Mouse (Mus musculus) adrenal gland, postnatal 10 days (tissue): ENCODE data around the gene Col13a1. TPM values are rescaled to one million over a fixed set of nuclear protein-coding genes. Genes with fewer than 3 reads are reported as not detected.

ENCODE experiments used
- DNase-seq: peaks from one replicate; pipeline ENCODE4 v3.0.0; 2021; ENCODE audit warnings: mixed read lengths
- long read RNA-seq, 2 experiments: library from polyadenylated mRNA; stranded (forward); transcript quantifications; one replicate each; pipeline ENCODE4 v2.0.0; 2021
- total RNA-seq, 2 experiments: library from RNA; stranded (reverse); gene quantifications; 2 replicates each; pipeline ENCODE4 v1.2.3; 2021

Gene Col13a1
- total RNA-seq = 10 to 100 TPM in 1 of 2 experiments, 1 to 10 TPM in 1; 8.4 to 11.1 TPM
- long read RNA-seq, experiment 1, partial matches to known transcripts = 2 of 26 reads
- long read RNA-seq, experiment 1, other reads (novel, unspliced or antisense) = 24 of 26 reads
- long read RNA-seq, experiment 2, partial matches to known transcripts = 3 of 14 reads
- long read RNA-seq, experiment 2, other reads (novel, unspliced or antisense) = 11 of 14 reads

- DNase-seq = peak; percentile 47
Measured at GRCm38 (mm10) chr10:61978866-61979340, at the start of gene Col13a1. Gene Col13a1, minus strand, starts transcription at chr10:61979108.

DNA sequence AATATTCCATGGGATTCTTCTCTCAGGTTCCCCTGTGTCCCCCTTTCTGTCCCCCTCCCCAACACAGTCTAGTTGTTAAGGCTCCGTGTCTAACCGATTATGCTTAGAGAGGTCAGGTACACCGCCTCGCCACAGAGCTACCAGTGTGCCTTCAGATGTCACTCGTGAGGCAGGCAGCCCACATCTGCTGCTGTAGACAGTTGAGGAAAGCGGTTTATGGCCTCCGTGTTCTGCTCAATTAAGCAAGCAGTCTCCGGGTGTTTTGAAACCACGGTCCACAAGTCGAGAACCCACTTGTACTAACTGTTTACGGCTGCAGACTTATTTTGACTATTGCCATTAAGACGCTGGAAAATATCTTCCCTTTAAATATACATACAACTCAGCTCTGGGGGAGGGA, 48.8 kb upstream of the Col13a1 start:
- DNase-seq = no peak

- peak; percentile 53 for DNase-seq
Measured at GRCm38 (mm10) chr10:62023821-62024551, 45.1 kb upstream of the Col13a1 start.

GRCm38 (mm10) chr10:62020068-62020620, 41.2 kb upstream of the Col13a1 start:
- no peak for DNase-seq

DNA sequence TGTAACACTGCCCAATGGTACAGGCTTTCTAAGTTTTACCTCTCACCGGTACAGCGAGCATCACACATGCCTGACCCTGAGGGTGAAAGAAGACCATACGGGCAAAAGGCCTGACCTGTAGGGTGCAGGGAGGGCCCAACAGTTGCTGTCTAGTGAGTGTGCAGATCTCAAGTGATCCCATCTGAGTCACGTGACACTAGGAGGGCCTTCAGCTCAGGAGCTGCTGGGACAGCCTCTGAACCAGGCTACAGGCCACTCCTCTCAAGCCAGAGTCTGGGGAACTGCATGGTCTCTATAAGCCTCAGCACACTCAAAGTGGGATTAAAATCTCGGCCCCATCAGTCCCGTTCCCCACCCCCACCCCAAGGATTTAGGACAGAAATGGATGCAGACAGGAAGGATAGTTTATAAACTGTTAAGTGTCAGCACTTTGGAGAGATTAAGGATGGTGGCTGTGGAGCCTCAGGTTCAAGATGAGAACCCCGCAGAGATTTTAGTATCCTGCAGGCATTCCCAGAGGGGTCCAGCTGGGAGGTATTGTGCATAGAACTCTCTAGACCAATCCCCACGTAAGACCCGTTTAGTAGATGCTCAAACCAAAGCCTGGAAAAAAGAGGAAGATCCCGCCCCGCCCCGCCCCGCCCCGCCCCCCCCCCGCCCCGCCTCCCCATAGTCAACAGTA, 40.6 kb upstream of the Col13a1 start:
- no peak for DNase-seq

DNA sequence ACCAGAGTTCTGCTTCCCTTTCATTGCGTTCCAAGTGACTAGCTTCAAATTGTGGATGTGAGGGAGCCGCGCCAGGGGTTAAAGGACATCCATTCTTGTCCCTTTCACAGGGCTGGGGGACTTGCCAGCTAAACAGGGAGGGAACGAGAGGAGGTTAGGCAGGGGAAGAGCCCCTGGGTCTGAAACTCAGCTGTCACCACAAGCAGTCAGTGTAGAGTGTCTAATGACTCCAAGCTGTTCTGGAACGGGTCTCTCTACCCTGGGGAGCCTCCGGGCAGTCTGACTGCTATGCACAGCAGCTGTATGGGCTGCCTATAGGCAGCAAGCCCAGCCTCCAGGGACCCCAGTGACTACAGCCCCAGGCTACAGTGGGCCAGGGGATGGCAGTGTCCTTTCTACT, 38.0 kb upstream of the Col13a1 start:
- DNase-seq = no peak

- DNase-seq = no peak
Measured at GRCm38 (mm10) chr10:62013190-62013589, 34.3 kb upstream of the Col13a1 start.

- DNase-seq = no peak
Measured at GRCm38 (mm10) chr10:62012371-62012770, 33.5 kb upstream of the Col13a1 start.

GRCm38 (mm10) chr10:62009981-62010500, 31.1 kb upstream of the Col13a1 start:
- no peak for DNase-seq

DNA sequence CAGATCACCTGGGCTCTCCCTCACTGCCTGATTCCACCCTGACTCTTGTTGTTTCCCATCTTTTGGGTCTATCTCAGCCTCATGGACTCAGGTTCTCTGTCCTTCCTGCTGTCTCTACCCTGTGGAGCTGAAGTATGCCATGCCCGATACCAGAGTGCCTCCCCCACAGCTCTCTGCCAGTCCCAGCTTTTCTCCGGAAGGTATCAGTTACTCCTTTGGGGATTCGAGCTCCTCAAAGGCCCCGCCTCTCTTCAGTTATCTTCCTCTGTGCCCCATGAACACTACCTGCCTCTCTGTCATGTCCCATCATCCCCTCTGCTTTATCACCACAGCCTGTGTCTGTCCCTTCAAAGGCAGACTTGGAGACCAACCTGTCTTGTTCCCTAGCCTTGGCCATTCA, 29.1 kb upstream of the Col13a1 start:
- no peak for DNase-seq

- DNase-seq = no peak
Measured at GRCm38 (mm10) chr10:62006371-62006770, 27.5 kb upstream of the Col13a1 start.

GRCm38 (mm10) chr10:62000216-62000615, 21.3 kb upstream of the Col13a1 start:
- no peak for DNase-seq

GRCm38 (mm10) chr10:61999766-62000165, 20.9 kb upstream of the Col13a1 start:
- DNase-seq = no peak

- no peak for DNase-seq
Measured at GRCm38 (mm10) chr10:61991481-61992424, 12.8 kb upstream of the Col13a1 start.

- DNase-seq = peak; percentile 95
Measured at GRCm38 (mm10) chr10:61980424-61980823, 1.5 kb upstream of the Col13a1 start.

DNA sequence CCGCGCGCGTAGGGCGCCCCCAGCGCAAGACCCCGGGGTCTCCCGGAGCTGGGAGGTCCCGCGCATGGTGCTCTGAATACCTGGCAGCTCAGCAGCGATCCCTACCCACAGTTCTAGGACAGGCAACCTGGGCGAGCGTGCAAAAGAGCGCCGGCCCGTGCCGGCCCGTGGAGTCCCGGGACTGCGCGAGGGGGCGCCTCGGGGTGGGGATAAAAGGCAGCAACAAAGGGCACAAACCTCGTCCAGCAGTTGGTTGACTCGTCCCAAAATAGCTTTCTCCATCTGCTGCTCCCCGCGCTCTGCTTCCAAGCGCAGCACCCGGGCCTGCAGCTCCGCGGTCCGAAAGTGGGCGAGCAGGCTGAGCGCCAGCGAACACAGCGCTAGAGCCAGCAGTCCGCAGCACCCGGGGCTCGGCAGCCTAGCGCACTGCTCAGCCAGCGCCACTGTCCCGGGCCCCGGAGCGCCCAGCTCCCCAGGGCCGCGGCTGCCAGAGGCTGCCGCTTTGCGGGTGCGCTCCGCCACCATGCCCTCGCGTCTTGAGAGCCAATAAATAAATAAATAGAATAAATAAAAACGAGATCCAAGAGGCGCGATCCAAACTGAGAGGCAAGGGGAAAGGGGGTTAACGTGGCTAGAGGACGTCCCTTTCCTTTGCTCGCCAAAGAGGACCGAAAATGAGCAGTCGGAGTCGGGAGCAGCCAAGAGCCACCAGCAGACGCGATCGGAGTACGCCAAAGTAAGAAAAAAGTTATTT, 619 bp downstream of the Col13a1 start:
- DNase-seq = peak; percentile 62

DNA sequence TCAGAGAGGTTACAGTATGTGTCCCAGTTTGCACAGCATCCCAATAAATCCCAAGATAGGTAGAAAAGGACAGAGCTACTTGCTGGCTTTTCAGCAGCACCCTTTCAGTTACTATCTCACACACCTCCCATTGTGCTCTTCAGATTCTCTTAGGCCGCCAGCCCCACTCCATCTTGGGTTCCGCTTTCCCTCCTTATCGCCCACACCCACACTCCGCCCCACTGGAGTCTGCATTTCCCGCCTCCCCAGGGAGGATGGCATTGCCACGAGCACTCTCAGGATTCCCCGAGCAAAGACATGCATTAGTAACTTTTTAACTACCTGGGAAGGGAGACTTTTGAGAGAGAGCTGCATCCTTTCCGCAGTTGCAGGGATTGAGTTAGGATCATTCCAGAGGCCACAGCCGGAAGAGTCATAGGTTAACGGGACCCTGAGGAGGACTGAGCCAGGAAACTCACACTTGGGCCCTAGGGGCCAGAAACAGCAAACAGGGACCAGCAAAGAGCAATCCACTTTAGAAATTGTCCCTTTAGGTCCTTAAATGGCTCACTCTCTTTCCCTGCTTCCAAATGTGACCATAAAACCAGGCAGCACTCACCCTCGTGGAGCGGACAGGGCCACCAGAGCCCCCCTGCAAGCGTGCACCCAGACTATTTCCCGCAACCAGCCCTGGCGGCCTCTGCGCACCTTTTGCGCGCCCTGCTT, 1.4 kb downstream of the Col13a1 start:
- no peak for DNase-seq

DNA sequence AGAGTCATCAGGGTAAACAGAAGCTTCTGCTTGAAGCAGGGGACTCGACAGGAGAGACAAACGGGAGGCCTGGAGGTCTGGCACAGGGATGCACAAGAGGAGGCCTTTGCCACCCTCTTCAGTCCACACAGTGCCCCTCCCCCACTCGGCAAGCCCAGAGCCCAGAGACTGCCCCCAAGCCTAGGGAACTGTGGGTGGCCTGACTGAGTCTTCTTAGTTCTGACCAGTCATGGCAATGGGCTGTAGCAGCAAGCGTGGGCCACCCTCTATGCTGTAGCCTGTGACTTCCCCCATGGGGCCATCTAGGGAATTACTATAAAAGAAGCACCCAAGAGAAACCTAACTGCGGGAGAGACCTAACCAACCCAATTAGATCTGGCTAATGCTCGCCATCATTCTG, 1.9 kb downstream of the Col13a1 start:
- no peak for DNase-seq

DNA sequence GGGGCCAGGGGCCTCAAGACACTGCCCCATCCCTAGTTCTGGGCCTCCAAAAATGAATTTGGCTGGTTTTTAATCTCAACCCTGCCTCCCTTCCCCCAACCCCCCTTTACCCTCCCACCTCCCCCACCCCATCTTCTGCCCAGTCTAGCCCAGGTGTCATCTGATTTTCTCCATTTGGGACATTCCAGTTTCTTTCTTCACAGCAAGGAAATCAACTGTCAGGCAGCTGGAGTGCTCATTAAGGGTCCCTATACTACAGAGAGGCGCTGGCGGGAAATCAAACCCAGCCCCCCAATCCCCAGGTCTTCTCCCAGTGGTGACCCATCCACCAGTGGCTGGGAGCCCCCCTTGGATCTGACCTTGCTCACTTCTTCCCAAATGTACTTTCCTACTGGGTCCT, 4.3 kb downstream of the Col13a1 start:
- no peak for DNase-seq

DNA sequence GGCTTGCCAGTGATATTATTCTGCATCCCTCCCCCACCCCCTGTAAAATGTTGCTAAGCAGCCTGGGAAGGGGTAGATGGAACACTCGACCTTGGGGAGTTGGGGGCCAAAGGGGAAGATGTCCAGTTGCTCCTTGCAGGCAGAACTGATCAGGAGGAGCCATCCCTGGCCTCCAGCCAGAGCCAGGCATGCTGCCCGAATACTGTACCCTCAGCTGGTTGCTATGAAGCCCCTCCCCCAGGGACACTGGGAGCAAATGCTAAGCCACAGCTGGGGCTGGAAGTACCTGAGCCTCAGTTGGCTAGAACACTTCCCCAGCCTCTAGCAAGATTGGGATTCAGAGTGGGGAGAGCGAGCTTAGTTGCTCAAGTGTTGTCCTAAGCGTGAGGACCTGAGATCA, 6.9 kb downstream of the Col13a1 start:
- DNase-seq = no peak
